In the genomic region with DNA sequence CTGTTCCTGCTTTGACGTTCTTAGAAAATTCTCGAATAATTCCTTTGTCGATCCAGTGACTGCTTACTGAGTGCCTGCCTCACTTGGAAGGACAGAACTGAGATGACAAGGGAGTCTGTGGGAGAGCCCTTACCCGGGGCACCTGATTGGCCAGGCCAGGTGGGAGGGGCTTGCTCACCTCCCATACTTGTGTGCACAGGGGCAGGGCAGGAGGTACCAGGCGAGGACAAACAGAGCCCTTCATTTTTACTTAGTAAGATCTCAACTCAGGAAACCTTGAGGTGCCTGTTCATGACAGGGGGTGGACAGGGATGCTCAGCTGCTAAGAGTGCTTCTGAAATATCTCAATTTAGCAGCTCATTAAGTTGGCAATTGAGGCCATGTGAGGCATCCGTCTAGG, we compare ENCODE assay signal across 15 mouse cellular contexts.
DNase-seq lines count a peak whose midpoint lies in the region; ATAC-seq and TF ChIP-seq lines count a peak whose summit lies in the region.
"Had no signal": no experiment of that assay in that cellular context is flagged by ENCODE, and none has a peak within 500 bp of the region (broad histone marks: within the 10 kb centered on the region; RNA-seq: fewer than 3 reads in every experiment).

No protein-coding gene starts in this region.

- TF ChIP-seq CTCF in lung, adult 2 months (IDR thresholded peaks at IDR 0.05; ENCODE audit: insufficient read depth, low read length) = no peak
- no peak for TF ChIP-seq CTCF in hindbrain, postnatal 0 days (IDR thresholded peaks at IDR 0.05; ENCODE audit: low read depth)

- H3K4me2 ChIP-seq in forebrain, embryonic 11.5 days (ENCODE audit: low read depth, low read length, severe bottlenecking) = no peak overlapping the region
- no peak overlapping the region for H3K4me2 ChIP-seq in forebrain, embryonic 15.5 days (replicated peaks)
- H3K4me2 ChIP-seq in hindbrain, postnatal 0 days (ENCODE audit: low read depth, low read length) = no peak overlapping the region
- H3K4me2 ChIP-seq: embryonic facial prominence, embryonic 12.5 days; liver, embryonic 13.5 days; midbrain, embryonic 15.5 days; neural tube, embryonic 12.5 days had no signal

- no peak for DNase-seq in forebrain, embryonic 11.5 days (ENCODE audit: low spot score)
- DNase-seq in lung, adult 2 months = no peak
- DNase-seq in lung, postnatal 36 days = no peak
- DNase-seq in ZHBTc4 (ENCODE audit: low read depth, low spot score) = peak; percentile 58
- no peak for DNase-seq in hindbrain, postnatal 0 days (ENCODE audit: low spot score)
- DNase-seq in thymus, postnatal 14 days = no peak
- DNase-seq in urinary bladder, postnatal 14 days (ENCODE audit: low spot score) = no peak
- DNase-seq: gastrocnemius, postnatal 10 days; heart, postnatal 10 days; liver, embryonic 13.5 days had no signal

- peaks cover 9% of the 10 kb centered on the region for H3K4me1 ChIP-seq in forebrain, embryonic 11.5 days (replicated peaks; ENCODE audit: control insufficient read depth, insufficient read depth, low read length)
- H3K4me1 ChIP-seq in forebrain, embryonic 15.5 days = peaks cover 43% of the 10 kb centered on the region
- no peaks in the 10 kb centered on the region; the same call in none of the 2 replicates for H3K4me1 ChIP-seq in lung, adult 2 months (ENCODE audit: control insufficient read depth, insufficient read depth, low read length)
- no peaks in the 10 kb centered on the region for H3K4me1 ChIP-seq in hindbrain, postnatal 0 days (ENCODE audit: insufficient read depth, low read length)
- H3K4me1 ChIP-seq: liver, embryonic 13.5 days had no signal

- 0 out of 2 replicates have a peak, but pooled peaks have one; percentile 5 for TF ChIP-seq POLR2A in lung, adult 2 months (IDR thresholded peaks at IDR 0.05; ENCODE audit: borderline replicate concordance, extremely low read depth, low read depth, low read length)

- H3K27me3 ChIP-seq in forebrain, embryonic 11.5 days (ENCODE audit: control insufficient read depth, insufficient read depth, low read length) = peaks cover 7% of the 10 kb centered on the region; the same call in 1 of the 2 replicates
- no peaks in the 10 kb centered on the region for H3K27me3 ChIP-seq in forebrain, embryonic 15.5 days
- no peaks in the 10 kb centered on the region for H3K27me3 ChIP-seq in hindbrain, postnatal 0 days (ENCODE audit: insufficient read depth, low read length)
- H3K27me3 ChIP-seq: Patski had no signal

- H3K9ac ChIP-seq in forebrain, embryonic 11.5 days (ENCODE audit: low read length) = no peak overlapping the region
- H3K9ac ChIP-seq in forebrain, embryonic 15.5 days (replicated peaks) = no peak overlapping the region
- no peak overlapping the region for H3K9ac ChIP-seq in hindbrain, postnatal 0 days (replicated peaks; ENCODE audit: low read length)
- H3K9ac ChIP-seq: embryonic facial prominence, embryonic 12.5 days; liver, embryonic 13.5 days; midbrain, embryonic 15.5 days; neural tube, embryonic 12.5 days had no signal

- WGBS in forebrain, embryonic 11.5 days = 64% methylated on average over 6 of the region's 6 CpGs
- 39% methylated on average over 6 of the region's 6 CpGs for whole genome bisulfite sequencing in forebrain, embryonic 15.5 days
- 41% methylated on average over 6 of the region's 6 CpGs for WGBS in lung, adult 2 months
- WGBS in hindbrain, postnatal 0 days = 50% methylated on average over 6 of the region's 6 CpGs

- H3K9me3 ChIP-seq in forebrain, embryonic 11.5 days (ENCODE audit: control insufficient read depth, low read length) = no peaks in the 10 kb centered on the region
- H3K9me3 ChIP-seq in forebrain, embryonic 15.5 days = no peaks in the 10 kb centered on the region
- no peaks in the 10 kb centered on the region for H3K9me3 ChIP-seq in hindbrain, postnatal 0 days (ENCODE audit: low read length)
- H3K9me3 ChIP-seq: embryonic facial prominence, embryonic 12.5 days; liver, embryonic 13.5 days; midbrain, embryonic 15.5 days; neural tube, embryonic 12.5 days had no signal

- H3K36me3 ChIP-seq in forebrain, embryonic 11.5 days (ENCODE audit: control insufficient read depth, insufficient read depth, low read length) = no peaks in the 10 kb centered on the region
- H3K36me3 ChIP-seq in forebrain, embryonic 15.5 days = 0 out of 2 replicates have a peak, but pooled peaks cover 3% of the 10 kb centered on the region
- no peaks in the 10 kb centered on the region for H3K36me3 ChIP-seq in hindbrain, postnatal 0 days (ENCODE audit: insufficient read depth, low read length)
- H3K36me3 ChIP-seq: embryonic facial prominence, embryonic 12.5 days; liver, embryonic 13.5 days; midbrain, embryonic 15.5 days had no signal

- peak; percentile 54; the same call in 1 of the 2 replicates for ATAC-seq in forebrain, embryonic 11.5 days (replicated peaks; ENCODE audit: low FRiP score)
- no peak for ATAC-seq in forebrain, embryonic 15.5 days (replicated peaks)
- ATAC-seq in hindbrain, postnatal 0 days = peak; percentile 35; the same call in 1 of the 2 replicates
- ATAC-seq: midbrain, embryonic 15.5 days; Patski had no signal

- no peak overlapping the region for H3K4me3 ChIP-seq in forebrain, embryonic 11.5 days (ENCODE audit: low read depth, low read length)
- no peak overlapping the region for H3K4me3 ChIP-seq in forebrain, embryonic 15.5 days
- H3K4me3 ChIP-seq in lung, adult 2 months (replicated peaks; ENCODE audit: extremely low read depth, low read depth, low read length) = no peak overlapping the region
- H3K4me3 ChIP-seq in hindbrain, postnatal 0 days (ENCODE audit: low read length) = no peak overlapping the region
- H3K4me3 ChIP-seq: embryonic facial prominence, embryonic 12.5 days; liver, embryonic 13.5 days; midbrain, embryonic 15.5 days; neural tube, embryonic 12.5 days had no signal

- H3K27ac ChIP-seq in forebrain, embryonic 11.5 days (ENCODE audit: low read depth, low read length) = no peak overlapping the region
- no peak overlapping the region for H3K27ac ChIP-seq in forebrain, embryonic 15.5 days (replicated peaks)
- H3K27ac ChIP-seq in hindbrain, postnatal 0 days = no peak overlapping the region
- H3K27ac ChIP-seq: embryonic facial prominence, embryonic 12.5 days; liver, embryonic 13.5 days; midbrain, embryonic 15.5 days; neural tube, embryonic 12.5 days had no signal
